Mouse (Mus musculus) embryonic facial prominence, embryonic 10.5 days (tissue): ENCODE data around the gene Gm1604a. TPM values are rescaled to one million over a fixed set of nuclear protein-coding genes. Genes with fewer than 3 reads are reported as not detected.
"Not testable (repeated sequence)": the region's sequence is repeated elsewhere in the genome, so short reads cannot be mapped to it uniquely, and the experiment has no call there.

Experiments
- DNase-seq: peaks from one replicate; pipeline ENCODE4 v3.0.0-alpha.2; 2017; ENCODE audit warnings: low spot score
- H3K27ac ChIP-seq: fragments of 300-500 bp; sonication (generic); replicated peaks from 2 replicates; pipeline ENCODE4 v1.5.1; 2016; ENCODE audit warnings: mild to moderate bottlenecking
- H3K27me3 ChIP-seq: fragments of 300-500 bp; sonication (generic); replicated peaks from 2 replicates; pipeline ENCODE4 v1.6.1; 2016; ENCODE audit warnings: low read depth, mild to moderate bottlenecking; ENCODE audit not compliant: poor library complexity, severe bottlenecking
- H3K36me3 ChIP-seq: fragments of 300-500 bp; sonication (generic); replicated peaks from 2 replicates; pipeline ENCODE4 v1.6.1; 2016; ENCODE audit warnings: mild to moderate bottlenecking, moderate library complexity
- H3K4me1 ChIP-seq: fragments of 300-500 bp; sonication (generic); 2 replicates; pipeline ENCODE4 v1.6.1; 2016
- H3K4me3 ChIP-seq: fragments of 300-500 bp; sonication (generic); 2 replicates; pipeline ENCODE4 v1.5.1; 2016; ENCODE audit warnings: mild to moderate bottlenecking, moderate library complexity
- H3K9me3 ChIP-seq: fragments of 300-500 bp; sonication (generic); 2 replicates; pipeline ENCODE4 v1.6.1; 2016; ENCODE audit warnings: mild to moderate bottlenecking
- WGBS: fragments of 180-500 bp; shearing (Covaris S2); methylation state at CpG from one replicate; pipeline ENCODE4 v1.1.7; 2016; 5-methylcytosine and 5-hydroxymethylcytosine counted together
- polyA plus RNA-seq: library from polyadenylated mRNA; unstranded; fragments of >200 nt; fragmentation: Nextera tagmentation; extraction: Ambion mirVana; gene quantifications from 2 replicates; pipeline ENCODE4 v1.2.1, GENCODE M21; 2016

The Gm1604a gene
- polyA plus RNA-seq, 1 experiment from 2014 or later = not detected

GRCm38 (mm10) chr17:7084523-7084922 is 59.2 kb downstream of the Gm1604a start:
- H3K4me1 ChIP-seq = not testable (repeated sequence)
- no CpG with 5 or more reads among the region's 5 CpGs for WGBS

GRCm38 (mm10) chr17:7085469-7086168 is 60.3 kb downstream of the Gm1604a start:
- not testable (repeated sequence) for H3K4me3 ChIP-seq, H3K27ac ChIP-seq, DNase-seq, H3K36me3 ChIP-seq, H3K4me1 ChIP-seq, H3K9me3 ChIP-seq, H3K27me3 ChIP-seq
- WGBS = no CpG with 5 or more reads among the region's 12 CpGs

More at GRCm38 (mm10) chr17:7084523-7084922, 59.2 kb downstream of the Gm1604a start:
- not testable (repeated sequence) for H3K27ac ChIP-seq, H3K36me3 ChIP-seq, H3K9me3 ChIP-seq, H3K4me3 ChIP-seq, DNase-seq, H3K27me3 ChIP-seq

DNA sequence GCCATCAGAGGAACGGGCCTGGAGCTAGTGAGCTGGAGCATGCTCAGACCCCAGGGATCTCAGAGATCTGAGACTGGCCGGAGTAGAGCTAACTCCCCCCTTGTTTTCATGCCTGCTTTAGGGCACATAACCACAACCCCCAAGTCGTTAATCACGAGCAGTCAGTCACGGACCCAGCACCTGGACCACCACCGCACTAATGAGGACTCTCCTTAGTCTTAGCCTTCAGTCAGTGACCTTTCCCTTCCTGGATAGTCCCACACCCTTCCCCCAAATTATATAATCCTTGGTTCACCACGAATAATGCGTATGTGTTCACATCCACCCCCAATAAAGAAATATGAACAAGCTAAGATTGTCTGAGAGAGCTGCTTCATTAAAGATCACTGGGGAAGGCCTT is 61.5 kb downstream of the Gm1604a start:
- H3K4me1 ChIP-seq, H3K36me3 ChIP-seq, H3K9me3 ChIP-seq, DNase-seq, H3K27me3 ChIP-seq, H3K4me3 ChIP-seq, H3K27ac ChIP-seq: not testable (repeated sequence)
- WGBS = 71% methylated on average over 6 of the region's 8 CpGs

GRCm38 (mm10) chr17:7097835-7098519 is 72.6 kb downstream of the Gm1604a start:
- no CpG with 5 or more reads among the region's 12 CpGs for WGBS
- H3K9me3 ChIP-seq, H3K27ac ChIP-seq, H3K36me3 ChIP-seq, H3K27me3 ChIP-seq, H3K4me1 ChIP-seq, DNase-seq, H3K4me3 ChIP-seq: not testable (repeated sequence)

GRCm38 (mm10) chr17:7099096-7099495 is 73.7 kb downstream of the Gm1604a start:
- not testable (repeated sequence) for H3K27ac ChIP-seq, H3K9me3 ChIP-seq, H3K36me3 ChIP-seq, DNase-seq, H3K4me1 ChIP-seq, H3K27me3 ChIP-seq, H3K4me3 ChIP-seq
- WGBS = 81% methylated on average over 9 of the region's 10 CpGs

- H3K9me3 ChIP-seq, H3K36me3 ChIP-seq, DNase-seq, H3K27me3 ChIP-seq, H3K4me3 ChIP-seq, H3K27ac ChIP-seq, H3K4me1 ChIP-seq: not testable (repeated sequence)
- no CpG with 5 or more reads among the region's 7 CpGs for WGBS
These were observed 77.6 kb downstream of the Gm1604a start for GRCm38 (mm10) chr17:7102945-7103344.

DNA sequence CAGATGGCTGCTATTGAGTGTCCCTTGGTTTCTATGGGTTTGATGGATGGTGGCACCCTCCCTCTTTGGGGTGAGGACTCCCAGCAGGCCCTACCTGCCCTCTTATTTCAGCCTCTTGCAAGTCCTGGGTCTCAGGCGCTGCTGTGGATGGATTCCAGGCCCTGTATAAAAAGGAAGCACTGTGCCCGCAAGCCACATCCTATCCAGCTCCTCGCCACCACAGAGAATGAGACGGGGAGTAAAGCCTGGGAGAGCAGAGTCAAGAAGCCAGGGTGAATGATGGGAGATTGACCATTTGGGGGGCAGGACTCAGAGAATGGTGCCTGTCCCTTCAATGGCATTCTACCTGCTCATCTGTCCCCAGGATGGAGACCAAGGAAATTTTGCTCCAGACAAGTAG is 86.3 kb downstream of the Gm1604a start:
- not testable (repeated sequence) for H3K27ac ChIP-seq, H3K36me3 ChIP-seq, H3K4me1 ChIP-seq, DNase-seq, H3K9me3 ChIP-seq, H3K27me3 ChIP-seq, H3K4me3 ChIP-seq
- 87% methylated on average over 4 of the region's 4 CpGs for WGBS

GRCm38 (mm10) chr17:7116265-7116664 is 90.9 kb downstream of the Gm1604a start:
- 84% methylated on average over 7 of the region's 8 CpGs for WGBS
- not testable (repeated sequence) for DNase-seq, H3K4me3 ChIP-seq, H3K9me3 ChIP-seq, H3K27me3 ChIP-seq, H3K4me1 ChIP-seq, H3K27ac ChIP-seq, H3K36me3 ChIP-seq

GRCm38 (mm10) chr17:7120835-7121234 is 95.5 kb downstream of the Gm1604a start:
- DNase-seq, H3K27ac ChIP-seq, H3K4me1 ChIP-seq, H3K27me3 ChIP-seq, H3K36me3 ChIP-seq, H3K4me3 ChIP-seq, H3K9me3 ChIP-seq: not testable (repeated sequence)
- WGBS = 93% methylated on average over 3 of the region's 3 CpGs

DNA sequence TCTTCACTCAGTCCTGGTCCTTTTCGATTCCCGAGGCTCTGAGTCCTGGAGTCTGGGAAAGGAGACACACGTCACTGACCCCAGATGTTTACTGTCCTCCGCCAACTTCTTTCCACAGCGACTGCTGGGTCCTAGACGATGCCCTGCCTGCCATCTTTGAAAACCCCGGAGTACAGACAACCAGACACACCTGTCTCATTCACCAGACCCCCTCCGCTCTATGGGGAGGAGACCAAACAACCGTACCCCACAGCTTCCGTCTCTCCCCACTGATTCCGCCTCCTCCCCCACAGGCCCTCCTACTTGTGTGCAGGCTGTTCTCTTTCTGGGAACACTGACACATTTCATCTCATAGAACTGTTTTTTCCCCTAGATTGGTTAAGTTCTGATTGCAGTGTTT is 97.2 kb downstream of the Gm1604a start:
- H3K36me3 ChIP-seq, H3K4me1 ChIP-seq, H3K27me3 ChIP-seq, DNase-seq, H3K9me3 ChIP-seq, H3K27ac ChIP-seq, H3K4me3 ChIP-seq: not testable (repeated sequence)
- 80% methylated on average over 11 of the region's 11 CpGs for WGBS

GRCm38 (mm10) chr17:7126475-7126874 is 101.1 kb downstream of the Gm1604a start:
- not testable (repeated sequence) for H3K27ac ChIP-seq, H3K36me3 ChIP-seq, H3K27me3 ChIP-seq, H3K4me3 ChIP-seq, H3K9me3 ChIP-seq, DNase-seq, H3K4me1 ChIP-seq
- WGBS = 71% methylated on average over 10 of the region's 10 CpGs

DNA sequence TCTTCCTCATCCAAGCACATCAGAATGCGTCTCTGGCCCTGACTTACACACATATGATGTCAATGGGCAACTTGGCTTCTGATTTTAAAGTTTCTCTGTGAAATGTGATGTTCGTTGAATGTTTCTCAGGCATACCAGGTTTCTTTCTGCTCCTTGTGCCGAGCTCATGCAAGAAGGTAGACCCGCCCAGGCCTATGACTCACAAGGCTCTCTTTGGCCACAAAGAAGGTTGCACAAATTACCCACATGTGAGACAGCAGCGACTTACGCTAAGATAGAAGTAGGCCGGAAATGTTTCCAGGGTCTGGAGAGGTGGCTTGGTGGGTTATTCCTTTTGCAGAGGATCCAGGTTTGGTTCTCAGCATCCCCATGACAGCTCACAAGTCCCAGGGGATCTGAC is 108.6 kb downstream of the Gm1604a start:
- not testable (repeated sequence) for H3K4me1 ChIP-seq, DNase-seq, H3K9me3 ChIP-seq, H3K27ac ChIP-seq, H3K27me3 ChIP-seq, H3K4me3 ChIP-seq, H3K36me3 ChIP-seq
- WGBS = no CpG with 5 or more reads among the region's 7 CpGs

- 89% methylated on average over 7 of the region's 8 CpGs for WGBS
- H3K9me3 ChIP-seq, H3K4me3 ChIP-seq, DNase-seq, H3K4me1 ChIP-seq, H3K36me3 ChIP-seq, H3K27ac ChIP-seq, H3K27me3 ChIP-seq: not testable (repeated sequence)
These were observed 109.9 kb downstream of the Gm1604a start for GRCm38 (mm10) chr17:7135277-7135676.
